Mouse (Mus musculus) urinary bladder, postnatal 36 days (tissue): Measurements from ENCODE around the gene Dock2.
"Not testable (repeated sequence)": the region's sequence is repeated elsewhere in the genome, so short reads cannot be mapped to it uniquely, and the experiment has no call there.

Source experiments
- DNase-seq, 2 experiments: peaks; one replicate each; pipeline ENCODE4 v3.0.0; 2022; ENCODE audit warnings: low spot score in 2 of 2, mixed read lengths in 1 of 2

Gene Dock2

DNA sequence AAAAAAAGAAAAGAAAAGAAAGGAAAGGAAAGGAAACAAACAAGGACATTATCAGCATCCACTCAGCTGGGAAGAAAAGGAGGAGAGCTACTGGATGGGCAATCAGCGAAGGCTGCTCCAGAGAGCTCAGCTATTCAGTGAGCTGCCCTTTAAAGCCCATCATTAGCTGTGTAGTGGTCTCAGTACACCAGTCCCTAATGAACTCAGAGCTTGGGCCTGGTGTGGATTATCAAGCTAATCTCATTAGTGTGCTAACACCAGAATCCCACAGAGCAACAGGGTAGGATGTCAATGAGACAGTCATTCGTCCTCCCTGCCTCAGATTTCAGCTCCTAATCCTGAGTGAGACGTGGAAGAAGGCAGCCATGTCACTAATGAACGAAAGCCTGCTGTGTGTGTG is 493.4 kb downstream of the Dock2 start:
- no peak for DNase-seq

DNA sequence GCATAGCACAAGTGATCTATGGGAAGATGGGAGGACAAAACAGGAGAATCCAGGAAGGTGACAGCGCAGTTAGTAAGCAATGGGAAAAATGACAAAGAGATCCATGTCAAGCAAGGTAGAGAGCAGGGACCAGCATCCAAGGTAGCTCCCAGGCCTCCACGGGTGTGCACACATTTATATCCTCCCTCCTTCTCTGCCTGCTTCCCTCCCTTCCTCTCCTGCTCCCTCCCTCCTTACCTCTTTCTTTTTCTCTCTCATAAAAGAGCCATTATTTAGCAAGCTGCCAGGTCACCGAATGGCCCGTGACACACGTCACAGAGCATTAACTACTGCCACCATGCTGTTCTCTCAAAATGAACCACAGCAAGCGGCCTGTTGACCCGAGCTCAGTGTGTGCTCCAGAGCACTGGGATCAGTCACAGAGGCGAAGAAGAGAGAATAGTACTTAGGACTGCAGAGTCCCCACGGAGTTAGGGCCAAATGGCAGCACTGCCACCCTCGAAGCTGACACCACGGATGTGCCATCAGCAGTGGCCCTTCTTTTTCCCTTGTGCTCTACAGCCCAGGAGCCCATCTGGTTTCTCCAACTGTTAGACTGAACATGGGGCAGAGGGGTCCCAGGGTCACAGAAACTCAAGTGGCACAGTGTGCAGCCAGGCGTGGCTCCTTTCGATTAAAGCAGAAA is 499.4 kb downstream of the Dock2 start:
- no peak for DNase-seq

GRCm38 (mm10) chr11:34277047-34277445 is 506.6 kb downstream of the Dock2 start:
- DNase-seq: no peak

- no peak for DNase-seq
Measured at GRCm38 (mm10) chr11:34276363-34277046, 507.2 kb downstream of the Dock2 start.

- DNase-seq: no peak
Measured at GRCm38 (mm10) chr11:34275941-34276340, 507.8 kb downstream of the Dock2 start.

- DNase-seq: no peak
Measured at GRCm38 (mm10) chr11:34272016-34272415, 511.7 kb downstream of the Dock2 start.

- DNase-seq: no peak
Measured at GRCm38 (mm10) chr11:34264099-34264498, 519.6 kb downstream of the Dock2 start.

- peak in 1 of 2 experiments; percentile 20 for DNase-seq
Measured at GRCm38 (mm10) chr11:34258849-34259469, 524.7 kb downstream of the Dock2 start.

- no peak for DNase-seq
Measured at GRCm38 (mm10) chr11:34257548-34258189, 526.0 kb downstream of the Dock2 start.

GRCm38 (mm10) chr11:34242979-34243378 is 540.7 kb downstream of the Dock2 start:
- no peak for DNase-seq

GRCm38 (mm10) chr11:34240252-34240651 is 543.4 kb downstream of the Dock2 start:
- DNase-seq: no peak

DNA sequence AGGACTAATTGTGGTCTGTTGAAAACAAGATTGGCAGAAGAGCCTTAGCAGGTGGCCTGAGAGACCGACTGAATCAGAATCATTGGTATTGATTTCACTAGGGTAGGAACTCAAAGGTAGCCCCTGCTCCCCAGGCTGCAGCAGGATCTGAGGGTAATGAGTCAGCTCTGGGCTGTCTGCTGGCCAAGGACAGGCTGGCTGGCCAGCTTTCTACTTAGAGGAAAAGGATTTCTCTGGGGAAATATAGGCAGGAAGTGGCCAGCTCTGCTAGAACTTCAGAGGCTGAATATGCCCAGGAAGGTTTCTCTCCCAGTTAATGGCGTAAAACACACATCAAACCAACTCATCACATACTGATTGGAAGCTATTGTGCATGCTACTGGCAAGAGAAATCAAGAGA is 544.0 kb downstream of the Dock2 start:
- DNase-seq: no peak

DNA sequence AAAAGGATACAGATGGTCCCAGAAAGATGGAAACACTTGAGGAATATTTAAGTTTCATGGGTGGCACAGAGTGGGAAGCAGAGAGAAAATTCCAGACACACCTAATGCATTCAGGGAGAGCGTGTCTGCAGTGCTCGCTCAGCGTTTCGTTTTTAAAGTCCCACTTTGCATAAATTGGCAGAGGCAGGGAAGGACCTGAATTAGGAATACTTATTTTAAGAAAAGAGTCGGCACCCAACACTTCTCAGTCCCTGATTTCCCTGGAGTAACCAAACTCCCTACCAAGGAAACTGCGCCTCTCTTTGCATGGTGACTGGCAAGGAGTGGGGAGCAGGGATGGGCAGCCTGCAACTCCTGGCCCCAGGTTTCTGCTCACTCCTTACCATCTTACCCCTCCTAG is 546.8 kb downstream of the Dock2 start:
- no peak for DNase-seq

DNA sequence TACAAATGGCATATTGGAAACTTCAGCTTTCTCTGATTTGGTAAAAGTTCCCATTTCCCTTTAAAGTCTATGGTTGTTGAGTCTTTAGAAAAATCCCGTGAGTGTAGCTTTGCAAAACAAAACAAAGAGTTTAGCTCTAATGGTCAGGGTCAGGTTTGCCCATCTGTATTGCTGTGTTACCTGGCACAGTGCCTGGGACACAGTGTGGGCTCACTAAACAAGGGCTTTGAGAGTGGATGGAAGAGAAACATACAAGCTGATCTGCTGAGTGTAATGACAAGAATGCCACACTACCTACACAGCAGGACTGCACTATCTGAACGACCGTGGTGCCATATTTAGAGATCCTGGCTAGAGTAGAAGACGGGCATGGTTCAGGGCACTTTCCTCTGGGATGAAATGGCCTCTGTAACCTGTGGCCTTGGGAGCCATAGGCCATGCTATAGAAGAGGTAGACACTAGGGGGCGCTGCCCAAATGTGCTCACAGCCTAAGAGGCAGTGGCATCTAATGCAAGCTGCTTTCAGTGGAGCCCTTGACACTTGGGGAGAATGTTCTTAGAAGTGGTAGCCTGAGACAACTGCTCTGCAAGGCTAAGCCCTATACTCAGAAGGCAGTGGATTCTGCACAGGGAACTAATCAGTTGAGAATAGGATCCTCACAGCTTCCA is 547.5 kb downstream of the Dock2 start:
- no peak for DNase-seq

DNA sequence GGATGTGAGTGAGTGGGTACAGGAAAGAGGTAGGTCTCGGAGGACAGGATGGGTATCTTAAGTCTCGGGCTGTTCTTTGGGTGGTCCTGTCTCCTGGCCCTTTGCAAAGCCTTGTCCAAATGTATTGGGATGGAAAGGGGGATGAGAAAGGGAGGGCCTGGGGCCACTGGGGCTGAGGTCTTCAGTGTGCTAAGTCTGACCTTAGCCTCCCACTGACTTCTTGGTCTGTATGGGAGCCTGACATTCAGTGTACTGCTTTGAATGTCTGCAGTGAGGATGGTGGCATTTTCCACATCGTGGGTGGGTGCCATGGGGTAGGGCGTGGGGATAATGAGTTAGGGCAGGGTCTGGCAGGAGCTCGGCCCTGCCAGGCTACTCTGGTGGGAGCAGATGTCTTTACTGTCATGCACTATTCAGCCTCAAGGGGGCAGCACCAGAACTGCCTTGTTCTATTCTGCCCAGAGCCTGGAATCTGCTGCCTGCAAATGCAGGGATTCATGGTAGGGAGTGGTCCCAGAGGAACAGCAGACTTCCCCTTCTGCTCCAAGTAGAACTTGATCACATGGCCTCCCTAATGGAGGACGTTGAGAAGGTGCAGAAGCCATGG is 554.8 kb downstream of the Dock2 start:
- peak; percentile 22 to 29 for DNase-seq

- no peak for DNase-seq
Measured at GRCm38 (mm10) chr11:34227180-34227579, 556.5 kb downstream of the Dock2 start.

DNA sequence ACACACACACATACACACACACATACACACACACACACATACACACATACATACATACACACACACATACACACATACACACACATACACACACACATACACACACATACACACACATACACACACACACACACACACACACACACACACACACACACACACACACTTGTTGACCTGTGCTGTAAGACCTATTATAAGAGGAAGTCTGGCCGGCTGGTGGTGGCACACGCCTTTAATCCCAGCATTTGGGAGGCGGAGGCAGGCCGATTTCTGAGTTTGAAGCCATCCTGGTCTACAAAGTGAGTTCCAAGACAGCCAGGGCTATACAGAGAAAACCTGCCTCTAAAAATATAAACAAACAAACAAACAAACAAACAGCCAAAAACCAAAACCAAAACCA is 563.1 kb downstream of the Dock2 start:
- not testable (repeated sequence) for DNase-seq

DNA sequence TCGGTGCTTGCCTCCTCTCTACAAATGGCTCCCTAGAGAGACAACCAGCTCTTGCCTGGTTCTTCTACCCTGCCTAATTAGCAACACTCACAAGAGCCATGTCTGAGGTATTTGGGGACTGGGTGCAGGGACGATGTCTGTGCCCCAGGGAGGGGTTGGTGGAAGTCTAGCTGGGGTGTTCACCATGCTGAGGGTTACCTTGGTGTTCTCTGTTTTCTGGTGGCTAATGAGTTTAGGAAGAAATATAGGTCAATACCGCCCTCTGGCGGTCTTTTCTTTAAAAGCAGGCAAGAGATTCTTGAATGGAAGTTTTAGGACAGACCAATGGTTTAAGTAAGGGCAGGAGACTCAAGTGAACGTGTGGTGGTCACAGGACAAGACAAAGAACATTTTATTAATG is 570.8 kb downstream of the Dock2 start:
- peak; percentile 42 for DNase-seq

DNA sequence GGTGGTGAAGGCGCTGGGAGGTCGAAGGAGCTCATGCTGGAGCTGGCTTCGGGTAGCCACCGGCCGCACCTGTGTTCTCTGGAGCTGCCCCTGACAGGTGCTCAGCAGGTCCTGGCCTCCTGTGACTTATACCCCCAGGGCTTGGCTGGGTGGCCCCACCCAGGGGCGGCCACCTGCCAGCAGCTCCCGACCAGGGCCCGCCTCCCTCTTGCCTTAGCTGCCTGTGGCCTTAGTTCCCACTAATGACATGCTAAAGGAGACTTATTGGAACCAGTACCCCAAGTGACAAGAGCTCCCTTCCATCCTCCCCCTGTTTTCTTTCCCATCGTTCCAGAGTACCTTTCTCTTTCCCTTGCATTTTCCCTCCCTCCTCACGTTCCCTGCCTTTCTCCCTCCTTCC is 575.7 kb downstream of the Dock2 start, which contains the start of gene Foxi1:
Foxi1 (minus strand) TSS at position 101 of the 400 bp plus-strand sequence.
- DNase-seq: no peak

DNA sequence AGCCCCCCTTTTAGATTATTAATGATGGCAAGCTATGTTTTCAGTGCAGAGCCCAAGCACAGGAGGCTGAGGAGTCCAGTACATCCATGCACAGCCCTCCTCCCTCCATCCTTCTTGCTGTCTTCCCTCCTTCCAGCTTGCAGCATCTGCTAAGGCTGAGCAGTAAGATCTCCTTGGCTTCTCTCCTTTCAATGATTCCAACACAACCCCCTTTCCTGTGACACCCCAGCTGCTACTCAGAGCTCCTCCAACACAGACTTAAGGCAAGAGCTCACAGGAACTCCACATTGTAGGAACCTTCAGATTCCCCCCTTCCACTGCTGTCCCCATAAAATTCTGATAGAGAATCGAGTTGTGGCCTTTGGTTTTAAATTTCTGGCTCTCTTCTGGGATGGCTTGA is 580.9 kb downstream of the Dock2 start:
- no peak for DNase-seq

- DNase-seq: no peak
Measured at GRCm38 (mm10) chr11:34195142-34195541, 588.5 kb downstream of the Dock2 start.
